Mouse (Mus musculus): ENCODE measurements around the gene Gm20604.

Gm20604 gene

GRCm38 (mm10) chr12:102742056-102742455, 16.4 kb downstream of the Gm20604 start:
- DNase-seq: no peak

DNA sequence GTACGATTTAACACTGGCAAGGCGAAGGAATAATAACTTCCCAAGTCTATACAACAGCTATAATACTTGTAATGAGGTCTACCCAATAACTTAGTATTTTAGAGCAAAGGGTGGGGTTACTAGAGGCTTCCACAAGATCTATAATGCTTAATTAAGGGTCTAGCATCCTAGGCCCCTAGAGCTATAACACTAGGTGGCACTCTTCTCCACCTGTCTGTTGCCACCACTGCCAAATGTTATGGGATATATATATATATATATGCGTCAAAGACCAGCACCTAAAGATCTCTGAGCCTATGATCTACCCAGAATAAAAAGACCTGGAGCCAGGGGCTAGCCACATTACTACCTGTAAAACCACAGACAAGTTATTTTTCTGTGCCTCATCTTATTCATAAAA, 18.2 kb downstream of the Gm20604 start:
- DNase-seq: peak; percentile 60

GRCm38 (mm10) chr12:102739096-102739495, 19.4 kb downstream of the Gm20604 start:
- no peak for DNase-seq

- no peak for DNase-seq
Observed at GRCm38 (mm10) chr12:102733381-102733780, 25.1 kb downstream of the Gm20604 start.

DNA sequence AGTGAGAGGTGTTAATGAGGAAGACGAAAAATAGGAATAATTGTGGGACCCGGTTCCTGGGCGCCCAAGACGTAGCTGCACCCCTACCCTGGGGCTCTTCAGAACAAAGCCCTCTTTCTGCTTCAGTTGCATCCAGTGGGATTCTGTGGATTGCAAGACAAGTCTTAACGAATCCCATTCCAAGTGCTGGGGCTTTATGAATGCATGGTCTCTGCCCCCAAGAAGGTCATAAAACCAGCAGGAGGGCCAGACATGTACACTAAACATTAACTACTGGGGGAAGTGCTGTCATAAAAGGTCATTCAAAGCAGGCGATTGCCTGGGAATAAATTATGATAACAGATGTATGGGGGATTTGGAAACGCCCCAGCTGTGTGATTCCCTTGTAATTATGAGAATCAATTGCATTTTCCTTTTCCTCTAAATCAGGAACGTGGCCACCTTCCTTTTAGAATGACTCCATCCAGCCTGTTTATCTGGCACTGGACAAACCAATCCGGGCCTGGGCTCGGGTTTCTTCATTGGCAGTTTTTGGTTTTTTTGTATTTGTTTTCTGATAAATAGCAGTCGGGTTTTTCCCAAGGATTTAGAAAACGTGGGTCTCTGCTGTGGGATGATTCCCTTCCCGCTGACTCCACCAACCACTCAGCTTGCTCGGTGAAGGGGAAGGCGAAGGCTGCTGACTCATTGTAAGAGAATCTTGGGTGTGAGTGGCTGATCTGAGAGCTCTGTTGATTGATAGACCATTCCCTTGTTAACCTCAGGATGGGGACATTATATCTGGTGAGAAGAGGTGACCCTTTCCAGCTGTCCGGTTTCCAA, 27.5 kb downstream of the Gm20604 start:
- DNase-seq: no peak

DNA sequence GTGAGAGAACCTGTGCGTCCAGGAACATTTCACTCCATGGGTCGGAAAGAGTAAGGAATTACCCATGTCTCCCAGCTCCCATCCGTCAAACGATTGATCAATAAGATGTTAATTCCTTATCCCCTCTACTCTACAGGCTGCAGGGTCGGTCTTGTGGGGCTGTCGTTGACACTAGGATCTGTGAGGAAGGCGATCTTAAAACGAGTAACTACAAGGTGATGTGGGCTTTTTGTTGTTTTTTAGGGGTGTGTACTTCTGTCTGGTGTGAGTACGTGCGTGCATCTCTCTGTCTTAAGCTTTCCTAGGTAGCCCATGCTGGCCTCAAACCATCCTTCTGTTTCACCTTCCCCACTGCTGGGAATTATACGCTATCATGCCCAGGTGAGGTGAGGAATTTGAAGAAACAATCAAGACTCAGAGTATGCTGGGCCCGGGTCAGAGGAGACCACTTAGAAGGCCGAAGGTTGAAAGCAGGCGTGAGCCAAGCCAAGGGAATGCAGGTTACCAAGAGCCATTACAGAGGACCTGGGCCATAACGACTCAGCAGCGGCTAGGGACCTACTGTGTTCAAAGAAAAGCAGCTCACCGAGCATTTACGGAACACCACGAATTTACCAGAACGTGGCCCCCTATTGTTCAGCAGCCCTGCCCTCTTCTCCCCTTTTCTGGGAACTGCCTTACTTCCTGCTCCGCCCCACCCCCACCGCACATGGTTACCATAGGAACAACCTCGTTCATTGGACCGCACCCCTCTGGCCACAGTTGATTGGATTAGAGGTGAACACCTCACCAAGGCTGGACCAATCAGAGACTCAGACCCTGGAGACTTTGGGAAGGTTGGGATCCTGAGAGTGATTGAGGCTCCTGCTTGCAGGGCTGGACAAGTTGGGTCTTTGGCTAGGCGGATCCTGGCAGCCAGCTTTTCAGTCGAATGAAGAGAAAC, 28.3 kb downstream of the Gm20604 start:
- peak; percentile 83 for DNase-seq

- peak; percentile 34 for DNase-seq
Observed at GRCm38 (mm10) chr12:102725761-102726175, 32.7 kb downstream of the Gm20604 start.

- DNase-seq: no peak
Observed at GRCm38 (mm10) chr12:102725146-102725545, 33.3 kb downstream of the Gm20604 start.

GRCm38 (mm10) chr12:102723861-102724260, 34.6 kb downstream of the Gm20604 start:
- DNase-seq: no peak

GRCm38 (mm10) chr12:102722966-102723365, 35.5 kb downstream of the Gm20604 start:
- DNase-seq: no peak

DNA sequence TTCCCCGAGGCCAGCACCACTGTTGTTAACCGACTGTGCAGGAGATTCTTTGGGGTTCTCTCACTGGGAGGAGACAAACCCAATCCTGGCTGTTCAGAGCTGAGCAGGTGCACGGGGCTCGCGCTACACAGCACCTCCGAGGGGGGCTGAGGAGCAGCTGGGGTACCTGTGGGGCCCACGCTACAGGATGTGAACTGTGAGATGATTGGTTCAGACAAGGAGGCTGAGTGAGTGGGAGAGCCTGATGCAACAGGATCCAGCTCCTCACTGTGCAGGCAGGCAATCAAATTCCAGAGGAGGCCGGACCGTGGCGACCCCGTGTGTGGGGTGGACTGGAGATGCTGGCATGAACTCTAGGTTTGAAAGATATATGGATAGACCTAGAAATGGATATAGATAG, 36.0 kb downstream of the Gm20604 start:
- no peak for DNase-seq

GRCm38 (mm10) chr12:102719552-102720315, 38.7 kb downstream of the Gm20604 start:
- DNase-seq: peak; percentile 70

GRCm38 (mm10) chr12:102714654-102715395, 43.6 kb downstream of the Gm20604 start:
- no peak for DNase-seq

DNA sequence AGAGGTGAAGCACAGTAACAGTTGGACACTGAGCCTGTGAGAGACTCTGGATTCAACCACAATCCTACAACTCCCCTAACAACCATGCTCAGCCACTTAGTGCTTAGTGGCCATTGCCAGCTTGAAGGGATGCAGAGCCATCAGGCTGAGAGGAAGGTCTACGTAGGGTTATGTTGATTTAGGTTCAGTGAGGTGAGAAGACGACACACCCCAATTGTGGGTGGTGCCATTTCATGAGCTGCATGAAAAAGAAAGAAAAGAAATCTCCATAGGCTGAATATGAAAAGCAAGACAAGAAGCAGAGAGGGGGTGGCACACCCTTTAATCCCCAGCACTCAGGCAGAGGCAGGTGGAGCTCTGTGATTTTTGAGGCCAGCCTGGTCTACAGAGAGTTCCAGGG, 44.4 kb downstream of the Gm20604 start:
- no peak for DNase-seq

- peak; percentile 25 for DNase-seq
Observed at GRCm38 (mm10) chr12:102713153-102713865, 45.2 kb downstream of the Gm20604 start.

GRCm38 (mm10) chr12:102710851-102711375, 47.6 kb downstream of the Gm20604 start:
- peak; percentile 97 for DNase-seq

GRCm38 (mm10) chr12:102709896-102710295, 48.6 kb downstream of the Gm20604 start:
- no peak for DNase-seq

- DNase-seq: peak; percentile 42
Observed at GRCm38 (mm10) chr12:102708220-102708619, 50.3 kb downstream of the Gm20604 start.

- peak; percentile 49 for DNase-seq
Observed at GRCm38 (mm10) chr12:102706833-102707463, 51.5 kb downstream of the Gm20604 start.

- peak; percentile 55 for DNase-seq
Observed at GRCm38 (mm10) chr12:102705906-102706640, 52.4 kb downstream of the Gm20604 start.
